Mouse (Mus musculus): Measurements from ENCODE around the gene Wasl.

DNA sequence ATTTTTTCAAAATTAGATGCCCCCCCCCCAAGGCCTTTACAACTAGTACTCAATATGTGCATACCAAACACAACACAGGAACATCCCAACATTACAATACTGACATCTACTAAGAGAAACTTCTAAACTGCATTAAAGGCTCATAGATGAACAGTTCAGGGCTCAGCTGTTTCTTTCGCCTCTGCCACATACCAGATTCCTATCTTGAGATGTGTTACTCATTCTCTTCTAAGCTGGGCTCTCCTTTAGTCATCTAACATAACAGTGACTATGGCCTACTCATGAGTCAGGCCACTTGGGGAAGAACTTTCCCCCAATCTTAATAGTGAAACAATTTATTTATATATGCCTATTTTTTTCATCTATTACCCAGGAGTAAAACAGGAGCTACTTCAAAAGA is 36.3 kb downstream of the Wasl start:
- TF ChIP-seq EP300 (IDR thresholded peaks at IDR 0.05; ENCODE audit: insufficient read depth, low read depth, low read length) = no peak
- no peak for TF ChIP-seq POLR2A (IDR thresholded peaks at IDR 0.05; ENCODE audit: insufficient read depth, low read length)
